Mouse (Mus musculus) heart, postnatal 25 days (tissue): ENCODE measurements around the gene Copa. TPM values are rescaled to one million over a fixed set of nuclear protein-coding genes. Genes with fewer than 3 reads are reported as not detected.

Experiments used
- DNase-seq: peaks from one replicate; pipeline ENCODE4 v3.0.0; 2022; ENCODE audit warnings: low spot score
- intact Hi-C: fragments of 180-260 bp; cut with DNase I; formaldehyde crosslinking; loops from one replicate; pipeline ENCODE4 v1.15.1; 2025
- total RNA-seq, 2 experiments: library from RNA; stranded (reverse); gene quantifications; 2 replicates each; pipeline ENCODE4 v1.2.3; 2021

Gene Copa
- total RNA-seq, 2 experiments from 2014 or later, result 104 to 113 TPM

DNA sequence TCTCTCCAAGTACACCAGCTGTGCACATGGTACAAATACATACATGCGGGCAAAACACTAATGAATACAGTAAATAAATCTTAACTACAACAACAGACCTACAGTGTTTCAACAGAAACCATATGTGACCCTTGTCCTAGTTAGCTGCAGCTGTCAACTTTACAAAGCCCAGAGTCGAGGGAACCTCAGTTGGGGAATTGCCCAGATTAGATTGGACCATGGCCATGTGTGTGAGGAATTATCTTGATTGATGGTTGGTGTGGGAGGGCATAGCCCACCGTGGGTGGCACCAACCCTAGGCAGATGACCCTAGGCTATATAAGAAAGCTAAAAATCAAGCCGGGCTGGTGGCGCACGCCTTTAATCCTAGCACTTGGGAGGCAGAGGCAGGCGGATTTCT is 50.0 kb downstream of the Copa start:
- DNase-seq, result no peak
- intact Hi-C loops, result no loop called here

DNA sequence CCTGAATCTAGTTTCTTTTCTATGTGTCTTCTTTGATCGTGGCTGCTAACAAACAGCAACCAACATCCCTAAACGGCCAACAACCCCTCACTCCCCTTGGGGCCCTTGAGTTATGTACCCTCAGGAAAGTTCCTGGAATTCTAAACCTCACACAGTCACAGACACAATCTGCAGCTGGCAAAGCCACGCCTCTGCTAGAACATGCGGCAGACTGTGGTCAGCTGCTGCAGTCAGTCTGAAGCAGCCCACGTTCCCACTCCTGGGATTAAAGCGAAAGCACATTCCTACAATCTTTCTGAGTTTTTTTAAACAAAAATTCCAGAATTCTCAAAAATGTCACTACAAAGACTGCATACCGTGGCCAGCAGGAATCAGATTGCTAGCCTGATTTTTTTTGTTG is 51.2 kb downstream of the Copa start:
- intact Hi-C loops, result no loop called here
- DNase-seq, result no peak

DNA sequence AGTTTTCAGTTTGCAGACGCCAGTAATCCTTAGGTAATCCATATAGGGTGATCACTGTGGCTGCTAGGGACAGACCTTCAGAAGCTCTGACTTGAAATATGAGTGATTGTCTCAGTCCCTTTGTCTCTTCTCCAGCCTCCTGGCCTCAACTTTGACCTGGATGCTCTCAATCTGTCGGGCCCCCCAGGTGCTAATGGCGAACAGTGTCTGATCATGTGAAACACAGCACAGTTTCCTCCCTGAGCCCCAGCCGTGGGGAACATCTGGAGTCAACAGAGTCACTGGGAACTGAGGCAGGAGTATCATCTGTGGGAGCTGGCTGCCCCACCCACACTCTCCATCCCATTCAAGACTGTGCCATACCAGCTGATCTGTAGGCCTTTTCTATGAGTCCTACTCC is 51.7 kb downstream of the Copa start:
- no peak for DNase-seq
- intact Hi-C loops, result no loop called here

DNA sequence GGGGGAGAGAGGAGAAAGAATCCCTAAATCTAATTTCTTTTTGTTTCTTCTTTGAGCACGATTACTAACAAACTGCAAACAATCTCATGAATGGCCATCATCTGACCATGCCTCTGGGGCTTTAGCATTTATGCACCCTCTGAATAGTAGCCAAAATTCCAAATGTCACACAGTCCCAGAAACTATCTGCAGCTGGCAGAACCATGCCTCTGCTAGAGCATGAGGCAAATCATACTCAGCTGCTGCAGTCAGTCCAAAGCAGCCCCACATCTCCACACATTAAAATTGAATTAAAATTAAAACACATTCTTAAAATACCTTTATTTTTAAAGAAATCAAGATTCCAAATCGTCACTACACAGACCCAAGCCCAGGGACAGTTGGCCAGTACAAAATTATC is 57.8 kb downstream of the Copa start:
- intact Hi-C loops, result no loop called here
- DNase-seq, result no peak

DNA sequence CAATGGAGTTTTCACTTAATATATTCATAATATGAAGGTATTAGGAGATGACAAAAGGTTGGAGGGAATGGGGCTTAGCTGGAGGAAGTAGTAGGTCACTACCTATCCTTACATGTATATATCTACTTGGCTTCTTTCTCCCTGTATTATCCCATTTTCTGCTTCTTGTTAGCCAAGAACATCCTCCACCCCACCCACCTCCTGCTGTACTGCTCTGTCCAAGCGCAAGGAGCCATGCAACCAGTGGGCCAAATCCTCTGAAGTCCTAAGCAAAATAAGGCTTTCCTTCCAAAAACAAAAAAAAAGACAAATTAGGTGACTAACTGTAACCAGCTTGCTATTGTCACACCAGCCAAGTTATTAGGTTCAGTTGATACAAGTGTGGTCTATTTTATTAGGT is 58.5 kb downstream of the Copa start:
- DNase-seq, result no peak
- intact Hi-C loops, result no loop called here

DNA sequence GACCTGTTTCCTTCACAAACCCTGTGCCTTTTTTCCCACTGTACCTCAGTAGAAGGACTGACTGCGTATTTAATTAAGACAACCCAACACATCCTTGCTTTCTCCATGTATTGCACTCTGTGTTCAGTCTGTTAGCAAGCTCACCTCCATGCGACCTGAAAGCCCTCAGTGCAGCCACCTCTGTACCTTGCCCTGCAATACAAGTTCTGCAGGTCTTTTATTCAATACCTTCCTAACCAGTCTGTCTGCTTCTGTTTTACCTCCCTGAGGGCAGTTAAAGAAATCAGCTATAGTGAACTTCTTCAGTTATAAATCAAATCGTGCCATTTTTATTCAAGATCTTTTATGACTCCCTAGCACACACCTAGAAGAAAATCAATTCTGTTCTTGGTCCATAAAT is 59.2 kb downstream of the Copa start:
- intact Hi-C loops, result no loop called here
- no peak for DNase-seq

DNA sequence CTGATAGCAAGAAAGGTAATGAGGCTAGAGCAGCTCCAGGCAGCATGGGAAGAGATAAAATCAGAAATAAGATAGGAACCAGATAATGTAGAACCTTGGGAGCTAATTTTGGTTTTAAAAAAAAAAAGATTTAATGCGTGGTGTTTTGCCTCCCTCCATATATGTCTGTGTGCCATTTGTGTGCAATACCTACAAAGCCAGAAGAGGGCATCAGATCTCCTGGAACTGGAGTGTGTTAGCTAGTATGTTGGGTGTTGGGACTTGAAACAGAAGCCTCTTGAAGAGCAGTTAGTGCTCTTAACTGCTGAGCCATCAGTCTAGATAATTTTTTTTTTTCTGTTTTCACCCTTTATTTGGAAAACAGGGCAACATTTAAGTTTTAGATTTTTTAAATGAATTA is 61.2 kb downstream of the Copa start:
- no peak for DNase-seq
- intact Hi-C loops, result no loop called here

DNA sequence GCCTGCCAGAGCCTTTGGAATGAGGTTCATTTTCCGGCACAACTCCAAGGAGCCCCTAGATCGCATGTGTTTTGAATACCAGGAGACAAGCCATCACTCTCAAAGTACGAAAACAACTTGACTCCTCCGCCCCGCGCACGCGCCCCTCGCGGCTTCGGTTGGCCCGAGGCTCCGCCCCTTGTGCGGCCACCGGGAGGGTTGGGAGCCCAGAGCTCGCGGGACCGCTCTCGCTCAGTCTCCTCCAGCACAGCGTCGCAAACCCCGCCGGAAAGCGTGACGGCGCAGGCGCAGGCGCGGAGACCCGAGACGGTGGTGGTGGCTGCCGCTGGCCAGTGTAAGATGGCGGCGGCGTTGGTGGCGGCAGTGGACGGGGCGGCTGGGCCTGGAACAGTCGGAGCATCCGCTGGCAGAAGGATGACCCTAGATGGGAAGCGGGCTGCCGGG is 65.5 kb downstream of the Copa start, which contains the start of gene Dcaf8:
Dcaf8 (plus strand) TSS at position 250 of the 444 bp plus-strand sequence.
- intact Hi-C loops, result loop anchor here (2.0 to 5.0 kb wide), 2 partner anchors 99 to 163 kb away; no protein-coding TSS in a partner anchor
- peak; percentile 98 for DNase-seq

DNA sequence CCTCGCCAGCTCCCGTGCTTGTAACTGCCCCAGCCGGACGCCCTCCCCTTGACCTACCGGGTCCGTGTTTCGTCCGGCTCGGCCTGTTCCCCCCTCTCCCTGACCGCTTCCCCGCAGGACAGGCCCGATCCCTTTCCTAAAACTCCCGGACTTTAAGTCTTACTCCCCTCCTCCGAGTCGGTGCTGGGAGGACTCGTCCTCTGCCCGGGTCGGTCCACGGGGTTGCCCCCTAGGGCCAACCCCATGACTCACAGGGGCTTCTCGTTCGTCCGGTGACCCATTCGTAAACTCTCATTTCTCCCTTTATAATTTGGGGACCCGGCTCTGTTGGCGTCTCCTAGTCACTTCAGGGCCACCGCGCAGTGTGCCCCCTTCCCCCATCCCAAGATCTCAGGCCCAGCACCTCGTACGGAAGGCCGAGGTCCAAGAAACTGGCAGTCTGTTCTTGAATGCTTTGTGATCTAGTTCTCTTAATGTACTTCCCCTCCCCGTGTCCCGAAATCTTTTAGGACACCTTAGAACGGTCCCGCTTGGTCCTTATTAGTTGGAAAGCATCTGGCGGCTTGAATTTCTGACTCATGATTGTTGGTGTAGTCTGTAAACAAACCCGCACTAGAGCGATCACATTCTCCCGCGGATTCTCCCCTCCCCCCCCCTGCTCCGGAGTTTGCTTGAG is 66.1 kb downstream of the Copa start:
- no peak for DNase-seq
- intact Hi-C loops, result loop anchor here (2.0 to 5.0 kb wide), 2 partner anchors 99 to 162 kb away; no protein-coding TSS in a partner anchor

DNA sequence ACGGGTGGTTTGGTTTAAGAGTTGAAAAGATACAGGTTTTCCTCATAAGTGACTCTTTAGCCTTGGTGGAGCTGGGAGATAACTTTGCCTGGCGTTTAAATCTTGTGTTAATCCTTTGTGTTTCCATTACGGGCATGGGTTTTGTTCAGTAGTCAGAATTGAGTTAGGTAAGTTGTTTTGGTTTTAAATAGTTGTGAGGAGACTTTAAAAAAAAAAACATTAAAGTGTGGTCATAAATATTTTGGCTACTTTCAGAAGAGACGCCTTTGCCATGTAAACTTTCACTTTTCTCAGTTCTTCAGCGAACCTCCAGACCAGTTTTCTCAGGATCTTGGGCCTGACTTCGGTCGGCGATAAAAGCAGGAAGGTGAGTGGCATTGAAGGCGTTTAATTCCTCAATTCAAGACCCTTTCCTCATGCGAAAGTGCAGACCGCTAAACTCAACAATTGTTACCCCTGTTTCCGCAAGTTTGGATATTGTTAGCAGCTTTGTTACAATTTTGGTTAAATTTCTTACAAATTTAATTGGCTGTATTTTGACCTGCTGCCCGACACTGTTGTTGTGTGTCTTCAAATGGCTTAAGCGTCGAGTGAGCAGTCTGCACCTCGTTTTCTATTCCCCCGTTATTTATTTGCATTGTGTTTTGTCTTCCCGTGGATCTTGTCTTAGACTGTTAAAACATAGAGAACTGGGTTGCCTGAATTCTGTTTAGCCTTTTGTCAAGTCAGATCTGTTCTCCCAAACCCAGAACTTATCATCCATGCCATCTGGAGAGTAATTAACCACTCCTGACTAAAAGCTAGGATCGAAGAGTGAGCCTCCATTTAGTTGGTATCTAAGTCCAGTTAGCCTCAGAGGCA is 66.9 kb downstream of the Copa start:
- DNase-seq, result no peak
- intact Hi-C loops, result loop anchor here (2.0 to 5.0 kb wide), 2 partner anchors 98 to 162 kb away; no protein-coding TSS in a partner anchor

DNA sequence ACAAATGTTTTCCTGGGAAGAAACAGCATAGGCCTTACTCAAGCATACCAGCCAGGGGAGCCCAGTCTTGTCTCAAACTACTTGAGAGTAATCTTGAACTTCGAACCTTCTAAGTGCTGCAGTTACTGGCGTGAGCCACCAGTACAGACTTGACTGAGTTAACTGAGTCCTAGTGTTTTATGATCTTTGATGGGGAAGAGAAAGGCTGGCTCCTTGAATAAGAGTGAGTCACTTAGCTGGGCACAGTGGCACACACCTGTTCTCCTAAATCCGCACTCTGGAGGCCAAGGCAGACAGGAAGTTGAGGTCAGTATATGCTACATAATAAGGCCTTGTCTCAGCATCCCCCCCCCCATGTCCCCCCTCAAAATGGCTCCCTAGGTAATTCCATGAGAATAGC is 72.2 kb downstream of the Copa start:
- no peak for DNase-seq
- intact Hi-C loops, result no loop called here

DNA sequence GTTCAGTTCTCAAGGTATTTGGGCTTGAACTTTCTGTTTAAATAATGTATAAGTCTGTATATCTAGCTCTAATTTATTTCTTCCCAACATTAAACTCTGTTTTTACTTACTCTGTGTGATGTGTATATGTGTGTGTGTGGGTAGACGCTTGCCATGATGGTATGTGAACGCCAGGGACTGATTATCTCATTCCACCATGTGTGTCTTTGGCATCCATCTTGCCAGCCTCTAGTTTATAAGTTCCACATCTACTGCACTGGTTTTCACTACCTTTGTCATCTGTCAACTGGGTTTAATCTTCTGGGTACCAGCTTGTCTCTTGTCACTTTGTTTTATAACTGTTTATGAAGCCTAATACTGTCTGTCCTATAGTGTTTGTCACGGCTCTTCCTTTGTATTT is 73.2 kb downstream of the Copa start:
- intact Hi-C loops, result no loop called here
- DNase-seq, result no peak

DNA sequence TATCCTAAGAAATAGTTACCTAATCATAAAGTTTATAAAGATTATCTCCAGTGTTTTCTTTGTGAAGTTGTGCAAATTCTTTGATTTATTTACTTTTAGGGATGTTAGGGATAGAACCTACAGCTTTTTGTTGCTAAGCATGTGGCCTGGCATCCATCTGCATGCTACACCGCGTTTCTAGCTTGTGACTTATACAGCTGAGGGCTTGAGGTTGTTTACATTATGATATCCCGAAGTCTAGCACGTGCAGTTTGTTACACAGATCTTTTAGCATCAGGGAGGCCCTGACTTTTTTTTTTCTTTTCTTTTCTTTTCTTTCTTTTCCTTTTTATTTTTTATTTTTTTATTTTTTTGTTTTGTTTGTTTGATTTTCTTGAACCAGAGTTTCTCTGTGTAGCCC is 77.6 kb downstream of the Copa start:
- DNase-seq, result no peak
- intact Hi-C loops, result no loop called here

DNA sequence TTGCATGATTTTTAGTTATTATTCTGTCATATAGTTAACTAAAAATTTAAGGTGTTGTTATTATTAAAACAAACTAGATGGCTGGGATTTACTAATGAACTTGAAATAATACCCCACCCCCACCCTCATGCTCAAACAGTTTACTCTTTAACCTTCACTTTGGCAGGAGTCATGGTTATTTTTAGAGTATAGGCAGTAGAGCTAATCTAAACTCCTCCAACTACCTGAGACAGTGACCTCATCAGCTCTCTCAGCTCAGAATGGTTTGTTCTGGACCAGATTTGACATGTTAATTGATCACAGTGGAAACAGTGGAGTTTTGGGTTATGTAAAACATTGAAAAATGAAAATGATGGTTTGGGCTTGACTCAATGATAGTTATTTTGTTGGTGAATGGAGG is 78.2 kb downstream of the Copa start:
- intact Hi-C loops, result no loop called here
- DNase-seq, result no peak

DNA sequence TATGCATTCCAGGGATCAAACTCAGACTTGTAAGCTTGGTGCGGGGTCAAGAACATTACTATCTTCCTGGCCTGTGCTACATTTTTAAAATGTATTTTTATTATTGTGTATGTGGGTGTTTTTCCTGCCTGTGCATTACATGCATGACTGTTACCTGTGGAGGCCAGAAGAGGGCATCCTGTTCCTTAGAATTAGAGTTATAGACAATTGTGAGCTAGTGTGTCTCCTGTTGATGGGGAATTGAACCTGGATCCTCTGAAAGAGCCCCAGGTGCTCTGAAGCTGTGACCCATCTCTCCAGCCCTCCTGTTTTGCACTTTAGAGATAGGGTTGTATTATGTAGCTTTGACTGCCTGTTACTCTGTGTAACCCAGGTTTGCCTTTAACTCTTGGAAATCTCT is 79.7 kb downstream of the Copa start:
- intact Hi-C loops, result loop anchor here (1.0 to 2.0 kb wide), 2 partner anchors 52 to 83 kb away; no protein-coding TSS in a partner anchor
- no peak for DNase-seq

DNA sequence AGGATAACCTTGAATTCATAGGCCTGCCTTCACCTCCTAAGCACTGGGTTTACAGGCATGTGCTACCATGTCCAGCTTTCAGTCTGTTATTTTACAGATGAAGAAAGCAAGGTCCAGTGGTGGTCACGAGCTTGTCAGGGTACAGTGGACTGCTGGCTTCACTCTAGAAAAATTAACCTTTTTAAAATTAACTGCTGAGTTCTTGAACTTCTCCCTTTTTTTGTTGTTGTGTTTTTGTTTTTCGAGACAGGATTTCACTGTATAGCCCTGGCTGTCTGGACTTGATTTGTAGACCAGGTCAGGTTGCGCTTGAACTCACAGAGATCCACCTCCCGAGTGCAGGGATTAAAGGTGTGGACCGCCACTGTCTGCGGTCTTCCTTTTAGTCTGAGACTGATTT is 80.6 kb downstream of the Copa start:
- intact Hi-C loops, result loop anchor here (1.0 to 2.0 kb wide), 3 partner anchors 51 to 146 kb away; no protein-coding TSS in a partner anchor
- no peak for DNase-seq

DNA sequence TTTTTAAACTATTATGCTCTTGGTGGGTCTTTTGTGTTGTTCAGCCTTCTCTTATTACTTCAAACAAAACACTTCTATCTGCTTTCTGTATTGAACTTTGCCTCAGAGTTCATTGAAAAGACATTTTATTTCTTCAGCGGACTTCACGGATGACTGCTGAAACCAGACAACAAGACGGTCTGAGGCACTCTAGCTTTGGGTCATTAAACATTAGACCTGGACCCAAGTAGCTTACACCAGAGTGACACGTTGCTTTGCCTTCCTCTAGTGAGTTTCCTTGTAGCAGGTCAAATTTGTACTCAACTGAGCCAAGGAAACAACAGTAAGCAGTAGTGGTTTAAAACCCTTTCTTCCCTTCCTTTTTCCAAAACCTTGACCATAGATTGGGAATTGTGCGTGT is 85.6 kb downstream of the Copa start:
- intact Hi-C loops, result no loop called here
- DNase-seq, result no peak

DNA sequence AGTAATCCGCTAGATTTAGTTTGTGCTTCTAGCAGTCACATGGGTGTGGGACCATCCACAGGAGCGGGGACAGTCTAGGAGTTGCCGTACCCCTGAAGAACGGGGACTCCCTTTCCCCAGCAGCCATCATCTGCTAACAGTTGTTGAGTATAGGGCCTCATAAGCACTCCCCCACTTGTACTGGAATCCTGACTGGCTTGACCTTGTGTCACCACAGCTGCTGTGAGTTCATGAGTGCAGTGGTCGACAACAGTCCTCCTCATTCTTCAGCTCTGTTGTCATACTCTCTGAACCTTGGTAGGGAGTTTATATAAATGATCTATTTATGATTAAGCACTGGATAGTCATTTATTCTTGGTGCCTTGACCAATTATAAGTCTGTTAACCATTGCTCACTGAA is 87.5 kb downstream of the Copa start:
- DNase-seq, result no peak
- intact Hi-C loops, result no loop called here
